Comparison of ENCODE assay signal across 8 mouse cellular contexts in the genomic region with DNA sequence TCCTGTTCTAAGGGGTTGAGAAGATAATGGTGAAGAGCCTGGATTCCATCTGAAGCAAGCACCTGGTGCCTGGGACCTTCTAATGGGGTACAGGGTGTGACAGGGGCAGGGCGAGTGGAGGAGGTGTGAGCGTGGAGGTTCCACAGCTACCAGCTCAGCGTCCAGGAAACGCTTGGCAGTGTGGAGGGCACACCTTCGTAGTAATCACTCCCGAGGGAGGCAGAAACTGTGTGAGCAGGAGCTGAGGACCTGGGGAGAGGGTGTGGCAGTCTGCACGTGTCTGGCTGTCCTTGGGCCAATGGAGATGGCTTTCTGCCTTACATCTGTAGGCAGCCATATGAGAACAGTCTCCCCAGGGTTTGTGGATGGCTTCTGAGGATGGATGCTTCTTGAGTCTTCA. TPM values are rescaled to one million over a fixed set of nuclear protein-coding genes. Genes with fewer than 3 reads are reported as not detected.
DNase-seq lines count a peak whose midpoint lies in the region; ATAC-seq and TF ChIP-seq lines count a peak whose summit lies in the region.

No protein-coding gene starts in this region.

- no peak for TF ChIP-seq CTCF in lung, embryonic 14.5 days (IDR thresholded peaks at IDR 0.05; ENCODE audit: low read depth)
- TF ChIP-seq CTCF in intestine, postnatal 0 days (IDR thresholded peaks at IDR 0.05; ENCODE audit: low read depth) = no peak
- no peak for TF ChIP-seq CTCF in olfactory bulb, adult 2 months (IDR thresholded peaks at IDR 0.05; ENCODE audit: insufficient read depth, low read depth, low read length)

- no peaks in the 10 kb centered on the region for H3K27me3 ChIP-seq in lung, embryonic 14.5 days (ENCODE audit: insufficient read depth, low read length)
- no peaks in the 10 kb centered on the region for H3K27me3 ChIP-seq in forebrain, embryonic 12.5 days
- no peaks in the 10 kb centered on the region for H3K27me3 ChIP-seq in intestine, postnatal 0 days (replicated peaks; ENCODE audit: control insufficient read depth, insufficient read depth, low read length)

- H3K4me2 ChIP-seq in lung, embryonic 14.5 days = no peak overlapping the region
- peak overlapping the region; percentile 49 for H3K4me2 ChIP-seq in forebrain, embryonic 12.5 days
- H3K4me2 ChIP-seq in intestine, postnatal 0 days (replicated peaks; ENCODE audit: low read depth) = peak overlapping the region; percentile 56

- H3K9me3 ChIP-seq in lung, embryonic 14.5 days (ENCODE audit: low read depth, low read length) = no peaks in the 10 kb centered on the region
- no peaks in the 10 kb centered on the region for H3K9me3 ChIP-seq in forebrain, embryonic 12.5 days
- no peaks in the 10 kb centered on the region for H3K9me3 ChIP-seq in intestine, postnatal 0 days (ENCODE audit: control insufficient read depth)

- no peak for DNase-seq in lung, embryonic 14.5 days
- no peak for DNase-seq in lung, postnatal 10 days
- no peak for DNase-seq in cerebellum, postnatal 4 days (ENCODE audit: low spot score in 2 of 2)
- DNase-seq in cerebellum, adult 18-20 months = no peak
- DNase-seq in testis, postnatal 14 days (ENCODE audit: low spot score) = no peak

- peaks cover 84% of the 10 kb centered on the region for H3K36me3 ChIP-seq in lung, embryonic 14.5 days (ENCODE audit: insufficient read depth)
- H3K36me3 ChIP-seq in forebrain, embryonic 12.5 days (replicated peaks) = peaks cover 34% of the 10 kb centered on the region
- peaks cover 45% of the 10 kb centered on the region for H3K36me3 ChIP-seq in intestine, postnatal 0 days (ENCODE audit: control insufficient read depth, insufficient read depth)

- H3K4me1 ChIP-seq in lung, embryonic 14.5 days (ENCODE audit: insufficient read depth) = peaks cover 67% of the 10 kb centered on the region
- peaks cover 97% of the 10 kb centered on the region for H3K4me1 ChIP-seq in forebrain, embryonic 12.5 days
- peaks cover 59% of the 10 kb centered on the region for H3K4me1 ChIP-seq in intestine, postnatal 0 days (replicated peaks; ENCODE audit: control insufficient read depth, insufficient read depth, low read length)
- peaks cover 65% of the 10 kb centered on the region for H3K4me1 ChIP-seq in olfactory bulb, adult 2 months (ENCODE audit: control insufficient read depth, insufficient read depth, low read length)

- no peak overlapping the region for H3K9ac ChIP-seq in lung, embryonic 14.5 days
- peak overlapping the region; percentile 44 for H3K9ac ChIP-seq in forebrain, embryonic 12.5 days
- H3K9ac ChIP-seq in intestine, postnatal 0 days (ENCODE audit: low read depth, low read length) = no peak overlapping the region

- ATAC-seq in lung, embryonic 14.5 days (ENCODE audit: insufficient read depth) = no peak
- peak; percentile 30; the same call in 1 of the 2 replicates for ATAC-seq in forebrain, embryonic 12.5 days (ENCODE audit: low FRiP score)
- peak; percentile 55 for ATAC-seq in intestine, postnatal 0 days

- peak overlapping the region; percentile 21; the same call in 1 of the 2 replicates for H3K27ac ChIP-seq in lung, embryonic 14.5 days (ENCODE audit: low read depth)
- peak overlapping the region; percentile 93 for H3K27ac ChIP-seq in forebrain, embryonic 12.5 days
- H3K27ac ChIP-seq in intestine, postnatal 0 days (ENCODE audit: low read depth, low read length) = peak overlapping the region; percentile 91
- H3K27ac ChIP-seq in olfactory bulb, adult 2 months (ENCODE audit: insufficient read depth, low read depth, low read length) = peak overlapping the region; percentile 56; the same call in 1 of the 2 replicates

- WGBS in lung, embryonic 14.5 days = 53% methylated on average over 7 of the region's 7 CpGs
- WGBS in forebrain, embryonic 12.5 days = 33% methylated on average over 7 of the region's 7 CpGs
- 27% methylated on average over 7 of the region's 7 CpGs for WGBS in intestine, postnatal 0 days
- WGBS in olfactory bulb, adult 2 months = 16% methylated on average over 7 of the region's 7 CpGs

- TF ChIP-seq POLR2A in olfactory bulb, adult 2 months (IDR thresholded peaks at IDR 0.05; ENCODE audit: insufficient read depth, low read depth, low read length) = no peak

- no peak overlapping the region for H3K4me3 ChIP-seq in lung, embryonic 14.5 days (ENCODE audit: low read depth, low read length)
- H3K4me3 ChIP-seq in forebrain, embryonic 12.5 days (replicated peaks) = peak overlapping the region; percentile 15; the same call in 1 of the 2 replicates
- no peak overlapping the region for H3K4me3 ChIP-seq in intestine, postnatal 0 days (ENCODE audit: low read depth, low read length)
- no peak overlapping the region for H3K4me3 ChIP-seq in olfactory bulb, adult 2 months (ENCODE audit: insufficient read depth, low read depth, low read length)

RNA-seq across cellular contexts. Expression of a gene that starts 14.3 kb away (rescaled TPM):
- polyA plus RNA-seq in lung, embryonic 14.5 days (2014; fragmentation: Nextera tagmentation; extraction: Ambion mirVana) = 110 and 123 TPM in 2 replicates
- polyA plus RNA-seq in forebrain, embryonic 12.5 days (2016; fragmentation: Nextera tagmentation; extraction: Ambion mirVana) = 103 and 109 TPM in 2 replicates
- 98.2 and 103 TPM in 2 replicates for polyA plus RNA-seq in intestine, postnatal 0 days (2015; fragmentation: Nextera tagmentation; extraction: Ambion mirVana)
- polyA plus RNA-seq in olfactory bulb, adult 2 months (2012; ENCODE audit: insufficient read depth, insufficient read length, low replicate concordance, missing spikeins) = not detected in 2 replicates

RNA-seq across cellular contexts. Expression of a gene that starts 27.5 kb away (rescaled TPM):
- polyA plus RNA-seq in lung, embryonic 14.5 days (2014; fragmentation: Nextera tagmentation; extraction: Ambion mirVana) = 6.1 and 6.8 TPM in 2 replicates
- polyA plus RNA-seq in forebrain, embryonic 12.5 days (2016; fragmentation: Nextera tagmentation; extraction: Ambion mirVana) = 15.1 and 17.0 TPM in 2 replicates
- 1.8 and 2.0 TPM in 2 replicates for polyA plus RNA-seq in intestine, postnatal 0 days (2015; fragmentation: Nextera tagmentation; extraction: Ambion mirVana)
- not detected in 2 replicates for polyA plus RNA-seq in olfactory bulb, adult 2 months (2012; ENCODE audit: insufficient read depth, insufficient read length, low replicate concordance, missing spikeins)

RNA-seq across cellular contexts. Expression of a gene that starts 30.8 kb away (rescaled TPM):
- 663 and 721 TPM in 2 replicates for polyA plus RNA-seq in lung, embryonic 14.5 days (2014; fragmentation: Nextera tagmentation; extraction: Ambion mirVana)
- 392 and 426 TPM in 2 replicates for polyA plus RNA-seq in forebrain, embryonic 12.5 days (2016; fragmentation: Nextera tagmentation; extraction: Ambion mirVana)
- polyA plus RNA-seq in intestine, postnatal 0 days (2015; fragmentation: Nextera tagmentation; extraction: Ambion mirVana) = 538 and 555 TPM in 2 replicates
- 695 TPM in 1 of 2 replicates, not detected in the other for polyA plus RNA-seq in olfactory bulb, adult 2 months (2012; ENCODE audit: insufficient read depth, insufficient read length, low replicate concordance, missing spikeins)

RNA-seq across cellular contexts. Expression of a gene that starts 37.4 kb away (rescaled TPM):
- 0.32 TPM in 1 of 2 replicates, not detected in the other for polyA plus RNA-seq in lung, embryonic 14.5 days (2014; fragmentation: Nextera tagmentation; extraction: Ambion mirVana)
- 0.55 and 1.0 TPM in 2 replicates for polyA plus RNA-seq in forebrain, embryonic 12.5 days (2016; fragmentation: Nextera tagmentation; extraction: Ambion mirVana)
- polyA plus RNA-seq in intestine, postnatal 0 days (2015; fragmentation: Nextera tagmentation; extraction: Ambion mirVana) = not detected in 2 replicates
- polyA plus RNA-seq in olfactory bulb, adult 2 months (2012; ENCODE audit: insufficient read depth, insufficient read length, low replicate concordance, missing spikeins) = not detected in 2 replicates

RNA-seq across cellular contexts. Expression of a gene that starts 46.7 kb away (rescaled TPM):
- 13.3 and 14.2 TPM in 2 replicates for polyA plus RNA-seq in lung, embryonic 14.5 days (2014; fragmentation: Nextera tagmentation; extraction: Ambion mirVana)
- polyA plus RNA-seq in forebrain, embryonic 12.5 days (2016; fragmentation: Nextera tagmentation; extraction: Ambion mirVana) = 21.5 and 22.4 TPM in 2 replicates
- 8.5 and 9.8 TPM in 2 replicates for polyA plus RNA-seq in intestine, postnatal 0 days (2015; fragmentation: Nextera tagmentation; extraction: Ambion mirVana)
- polyA plus RNA-seq in olfactory bulb, adult 2 months (2012; ENCODE audit: insufficient read depth, insufficient read length, low replicate concordance, missing spikeins) = not detected in 2 replicates

Comparison
In these comparisons a context has a peak if more than half of its experiments do, and no peak if none do; other contexts are left out.
1. H3K27ac ChIP-seq: peak in every context shown above with its lines; median percentile 93 in forebrain, embryonic 12.5 days; 91 in intestine, postnatal 0 days; 56 in olfactory bulb, adult 2 months; 21 in lung, embryonic 14.5 days.